Mouse (Mus musculus) gastrocnemius, adult 18-20 months (tissue): Measurements from ENCODE around the gene Gm10778. TPM values are rescaled to one million over a fixed set of nuclear protein-coding genes. Genes with fewer than 3 reads are reported as not detected.

ENCODE experiments used
- total RNA-seq, 2 experiments: library from RNA; stranded (reverse); gene quantifications; 2 replicates each; pipeline ENCODE4 v1.2.3; 2021

The Gm10778 gene
- total RNA-seq, 2 experiments from 2014 or later, result 1.4 to 1.6 TPM

Other genes starting within 250 kb of the Gm10778 start
- gene Nfic, start 193.4 kb upstream of the Gm10778 start, total RNA-seq, result 100 to 1,000 TPM; 232 to 244 TPM
- under 1 TPM; 0.05 to 0.07 TPM for gene Celf5, start 166.3 kb upstream of the Gm10778 start, total RNA-seq
- 10 to 100 TPM; 41.0 to 45.8 TPM for gene Ncln, start 152.7 kb upstream of the Gm10778 start, total RNA-seq
- under 1 TPM; 0.71 to 0.78 TPM for gene S1pr4, start 148.9 kb upstream of the Gm10778 start, total RNA-seq
- under 1 TPM; 0.53 to 0.57 TPM for gene Gna15, start 124.8 kb upstream of the Gm10778 start, total RNA-seq
- 10 to 100 TPM; 26.2 to 31.8 TPM for gene Gna11, start 103.9 kb upstream of the Gm10778 start, total RNA-seq
- gene Aes, start 89.6 kb upstream of the Gm10778 start, total RNA-seq, result 100 to 1,000 TPM; 947 to 962 TPM
- 1 to 10 TPM; 4.9 to 7.4 TPM for gene Tle2, start 74.5 kb upstream of the Gm10778 start, total RNA-seq
- gene Tle6, start 48.0 kb upstream of the Gm10778 start, total RNA-seq, result 1 to 10 TPM; 4.5 to 6.1 TPM
- gene BC025920, start 42.8 kb upstream of the Gm10778 start, total RNA-seq, result 1 to 10 TPM; 3.1 to 3.3 TPM
- gene Sirt6, start 21.3 kb upstream of the Gm10778 start, total RNA-seq, result 1 to 10 TPM; 4.4 to 4.7 TPM
- gene Ankrd24, start 20.5 kb upstream of the Gm10778 start, total RNA-seq, result 10 to 100 TPM; 10.2 to 10.6 TPM
- gene Zfp433, start 55.8 kb downstream of the Gm10778 start, total RNA-seq, result 1 to 10 TPM; 5.2 to 6.2 TPM
- under 1 TPM; 0.53 to 0.95 TPM for gene Gm3055, start 122.1 kb downstream of the Gm10778 start, total RNA-seq
- gene Gm4767, start 163.1 kb downstream of the Gm10778 start, total RNA-seq, result under 1 TPM; 0.78 to 1.00 TPM
- gene Gm32687, start 214.9 kb downstream of the Gm10778 start, total RNA-seq, result 1 to 10 TPM in 1 of 2 experiments, under 1 TPM in 1; 0.95 to 2.0 TPM